Mouse (Mus musculus): ENCODE data around the gene Ibsp. TPM values are rescaled to one million over a fixed set of nuclear protein-coding genes. Genes with fewer than 3 reads are reported as not detected.

The Ibsp gene
- polyA plus RNA-seq, 1 experiment from 2014 or later: not detected

GRCm38 (mm10) chr5:104334516-104334915, 35.5 kb downstream of the Ibsp start:
- no peak for ATAC-seq (ENCODE audit: insufficient number of reproducible peaks, low FRiP score, low TSS enrichment, low read depth)

GRCm38 (mm10) chr5:104335962-104336361, 37.0 kb downstream of the Ibsp start:
- no peaks in the 10 kb centered on the region for H3K9me3 ChIP-seq (ENCODE audit: control insufficient read depth, low read length)
- no peaks in the 10 kb centered on the region for H3K36me3 ChIP-seq (ENCODE audit: control insufficient read depth, insufficient read depth, low read length)
- WGBS: 90% methylated on average over 5 of the region's 5 CpGs
- no peaks in the 10 kb centered on the region for H3K27me3 ChIP-seq (ENCODE audit: control insufficient read depth, insufficient read depth, low read length)
- H3K9ac ChIP-seq (ENCODE audit: low read length): no peak overlapping the region
- H3K4me3 ChIP-seq (ENCODE audit: low read depth, low read length): no peak overlapping the region
- DNase-seq (ENCODE audit: low spot score) (no peak), ATAC-seq (ENCODE audit: insufficient number of reproducible peaks, low FRiP score, low TSS enrichment, low read depth) (no peak)
- no peaks in the 10 kb centered on the region for H3K4me1 ChIP-seq (ENCODE audit: control insufficient read depth, insufficient read depth, low read length)
- no peak overlapping the region for H3K4me2 ChIP-seq (ENCODE audit: low read depth, severe bottlenecking)
- no peak overlapping the region for H3K27ac ChIP-seq (replicated peaks; ENCODE audit: low read depth, low read length)

More at GRCm38 (mm10) chr5:104334516-104334915, 35.5 kb downstream of the Ibsp start:
- Histone ChIP-seq H3K36me3 (ENCODE audit: control insufficient read depth, insufficient read depth, low read length) (no peaks in the 10 kb centered on the region), H3K27me3 (ENCODE audit: control insufficient read depth, insufficient read depth, low read length) (no peaks in the 10 kb centered on the region), H3K9me3 (ENCODE audit: control insufficient read depth, low read length) (no peaks in the 10 kb centered on the region), H3K4me2 (ENCODE audit: low read depth, severe bottlenecking) (no peak overlapping the region), H3K9ac (ENCODE audit: low read length) (no peak overlapping the region), H3K4me3 (ENCODE audit: low read depth, low read length) (no peak overlapping the region), H3K4me1 (ENCODE audit: control insufficient read depth, insufficient read depth, low read length) (no peaks in the 10 kb centered on the region), H3K27ac (replicated peaks; ENCODE audit: low read depth, low read length) (no peak overlapping the region)
- DNase-seq (ENCODE audit: low spot score): no peak
- 90% methylated on average over 14 of the region's 14 CpGs for WGBS

DNA sequence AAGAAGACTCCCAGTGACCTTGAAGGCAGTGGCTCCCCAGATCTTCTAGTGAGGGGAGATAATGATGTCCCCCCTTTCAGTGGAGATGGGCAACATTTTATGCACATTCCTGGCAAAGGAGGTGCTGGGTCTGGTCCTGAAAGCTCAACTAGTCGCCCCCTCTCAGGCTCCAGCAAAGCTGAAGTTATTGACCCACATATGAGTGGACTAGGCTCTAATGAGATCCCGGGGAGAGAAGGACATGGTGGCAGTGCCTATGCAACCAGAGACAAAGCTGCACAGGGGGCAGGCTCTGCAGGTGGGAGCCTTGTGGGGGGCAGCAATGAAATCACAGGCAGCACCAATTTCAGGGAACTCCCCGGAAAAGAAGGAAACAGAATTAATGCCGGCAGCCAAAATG, 38.5 kb downstream of the Ibsp start:
- H3K36me3 ChIP-seq (ENCODE audit: control insufficient read depth, insufficient read depth, low read length): no peaks in the 10 kb centered on the region
- H3K4me2 ChIP-seq (ENCODE audit: low read depth, severe bottlenecking): no peak overlapping the region
- H3K27ac ChIP-seq (replicated peaks; ENCODE audit: low read depth, low read length): no peak overlapping the region
- no peaks in the 10 kb centered on the region for H3K27me3 ChIP-seq (ENCODE audit: control insufficient read depth, insufficient read depth, low read length)
- no peak for DNase-seq (ENCODE audit: low spot score)
- ATAC-seq (ENCODE audit: insufficient number of reproducible peaks, low FRiP score, low TSS enrichment, low read depth): no peak
- 80% methylated on average over 4 of the region's 4 CpGs for WGBS
- H3K4me1 ChIP-seq (ENCODE audit: control insufficient read depth, insufficient read depth, low read length): no peaks in the 10 kb centered on the region
- no peak overlapping the region for H3K4me3 ChIP-seq (ENCODE audit: low read depth, low read length)
- no peaks in the 10 kb centered on the region for H3K9me3 ChIP-seq (ENCODE audit: control insufficient read depth, low read length)
- H3K9ac ChIP-seq (ENCODE audit: low read length): no peak overlapping the region

DNA sequence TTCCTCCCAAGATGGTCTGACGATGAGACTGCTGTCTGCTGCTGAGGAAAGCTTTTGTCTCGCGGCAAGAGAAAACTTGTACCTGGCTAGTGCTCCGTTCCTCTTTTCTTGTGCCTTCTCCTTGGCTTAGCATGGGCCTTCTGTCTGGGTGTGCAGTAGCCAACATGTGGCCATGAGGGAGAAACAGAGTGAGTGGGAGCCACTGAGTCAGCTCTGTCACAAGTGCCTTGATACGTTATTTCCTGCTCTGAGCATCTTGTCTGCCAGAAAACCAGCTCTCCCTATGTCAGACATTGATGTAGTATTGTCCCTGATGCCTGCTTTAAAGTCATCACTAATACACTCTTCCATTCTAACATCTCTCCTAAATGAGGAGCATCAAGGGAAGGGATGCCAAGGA, 40.0 kb downstream of the Ibsp start:
- Histone ChIP-seq H3K4me3 (ENCODE audit: low read depth, low read length) (no peak overlapping the region), H3K4me1 (ENCODE audit: control insufficient read depth, insufficient read depth, low read length) (no peaks in the 10 kb centered on the region), H3K27me3 (ENCODE audit: control insufficient read depth, insufficient read depth, low read length) (no peaks in the 10 kb centered on the region), H3K9me3 (ENCODE audit: control insufficient read depth, low read length) (no peaks in the 10 kb centered on the region), H3K4me2 (ENCODE audit: low read depth, severe bottlenecking) (no peak overlapping the region), H3K27ac (replicated peaks; ENCODE audit: low read depth, low read length) (no peak overlapping the region), H3K36me3 (ENCODE audit: control insufficient read depth, insufficient read depth, low read length) (no peaks in the 10 kb centered on the region), H3K9ac (ENCODE audit: low read length) (no peak overlapping the region)
- no peak for DNase-seq (ENCODE audit: low spot score)
- WGBS: 88% methylated on average over 5 of the region's 5 CpGs
- no peak for ATAC-seq (ENCODE audit: insufficient number of reproducible peaks, low FRiP score, low TSS enrichment, low read depth)

GRCm38 (mm10) chr5:104339706-104340512, 40.9 kb downstream of the Ibsp start:
- Histone ChIP-seq H3K4me1 (ENCODE audit: control insufficient read depth, insufficient read depth, low read length) (no peaks in the 10 kb centered on the region), H3K4me2 (ENCODE audit: low read depth, severe bottlenecking) (no peak overlapping the region), H3K36me3 (ENCODE audit: control insufficient read depth, insufficient read depth, low read length) (no peaks in the 10 kb centered on the region), H3K27ac (replicated peaks; ENCODE audit: low read depth, low read length) (no peak overlapping the region), H3K27me3 (ENCODE audit: control insufficient read depth, insufficient read depth, low read length) (no peaks in the 10 kb centered on the region), H3K4me3 (ENCODE audit: low read depth, low read length) (no peak overlapping the region), H3K9ac (ENCODE audit: low read length) (no peak overlapping the region; the same call in 1 of the 2 replicates), H3K9me3 (ENCODE audit: control insufficient read depth, low read length) (no peaks in the 10 kb centered on the region)
- WGBS: 25% methylated on average over 14 of the region's 14 CpGs
- peak; percentile 73 for DNase-seq (ENCODE audit: low spot score)
- 0 out of 2 replicates have a peak, but pooled peaks have one; percentile 29 for ATAC-seq (ENCODE audit: insufficient number of reproducible peaks, low FRiP score, low TSS enrichment, low read depth)

GRCm38 (mm10) chr5:104340513-104340829, 41.5 kb downstream of the Ibsp start:
- no peak for ATAC-seq (ENCODE audit: insufficient number of reproducible peaks, low FRiP score, low TSS enrichment, low read depth)
- Histone ChIP-seq H3K36me3 (ENCODE audit: control insufficient read depth, insufficient read depth, low read length) (no peaks in the 10 kb centered on the region), H3K27ac (replicated peaks; ENCODE audit: low read depth, low read length) (no peak overlapping the region), H3K27me3 (ENCODE audit: control insufficient read depth, insufficient read depth, low read length) (no peaks in the 10 kb centered on the region), H3K9ac (ENCODE audit: low read length) (no peak overlapping the region), H3K4me2 (ENCODE audit: low read depth, severe bottlenecking) (no peak overlapping the region), H3K4me3 (ENCODE audit: low read depth, low read length) (no peak overlapping the region), H3K4me1 (ENCODE audit: control insufficient read depth, insufficient read depth, low read length) (no peaks in the 10 kb centered on the region), H3K9me3 (ENCODE audit: control insufficient read depth, low read length) (no peaks in the 10 kb centered on the region)
- 89% methylated on average over 4 of the region's 4 CpGs for WGBS
- no peak for DNase-seq (ENCODE audit: low spot score)

DNA sequence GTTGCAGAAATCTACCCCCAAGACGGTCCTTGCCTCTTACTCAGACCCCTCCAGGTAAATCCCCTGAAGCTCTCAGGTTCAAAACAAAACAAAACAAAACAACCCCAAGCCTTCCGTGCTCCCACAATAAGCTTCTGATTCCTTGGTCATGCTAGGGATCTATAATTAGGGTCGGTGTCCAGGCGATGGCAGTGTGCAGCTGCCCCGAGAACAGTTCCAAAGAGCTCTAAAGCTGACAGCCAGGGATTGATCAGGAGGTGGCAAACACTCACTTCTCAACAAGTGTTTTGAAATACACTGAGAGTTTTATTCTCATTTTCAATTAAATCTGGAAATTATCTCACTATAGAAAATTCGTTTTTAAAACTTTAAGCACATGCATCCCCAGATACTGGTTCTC, 43.9 kb downstream of the Ibsp start:
- H3K27ac ChIP-seq (replicated peaks; ENCODE audit: low read depth, low read length): no peak overlapping the region
- DNase-seq (ENCODE audit: low spot score) (no peak), ATAC-seq (ENCODE audit: insufficient number of reproducible peaks, low FRiP score, low TSS enrichment, low read depth) (no peak)
- 51% methylated on average over 6 of the region's 6 CpGs for WGBS
- no peaks in the 10 kb centered on the region for H3K36me3 ChIP-seq (ENCODE audit: control insufficient read depth, insufficient read depth, low read length)
- H3K4me3 ChIP-seq (ENCODE audit: low read depth, low read length): no peak overlapping the region
- no peaks in the 10 kb centered on the region for H3K27me3 ChIP-seq (ENCODE audit: control insufficient read depth, insufficient read depth, low read length)
- H3K9ac ChIP-seq (ENCODE audit: low read length): no peak overlapping the region
- no peaks in the 10 kb centered on the region for H3K4me1 ChIP-seq (ENCODE audit: control insufficient read depth, insufficient read depth, low read length)
- no peaks in the 10 kb centered on the region for H3K9me3 ChIP-seq (ENCODE audit: control insufficient read depth, low read length)
- no peak overlapping the region for H3K4me2 ChIP-seq (ENCODE audit: low read depth, severe bottlenecking)

- no peak overlapping the region for H3K4me2 ChIP-seq (ENCODE audit: low read depth, severe bottlenecking)
- 76% methylated on average over 9 of the region's 9 CpGs for WGBS
- DNase-seq (ENCODE audit: low spot score) (no peak), ATAC-seq (ENCODE audit: insufficient number of reproducible peaks, low FRiP score, low TSS enrichment, low read depth) (no peak)
- no peak overlapping the region for H3K9ac ChIP-seq (ENCODE audit: low read length)
- H3K4me3 ChIP-seq (ENCODE audit: low read depth, low read length): no peak overlapping the region
- no peak overlapping the region for H3K27ac ChIP-seq (replicated peaks; ENCODE audit: low read depth, low read length)
- H3K4me1 ChIP-seq (ENCODE audit: control insufficient read depth, insufficient read depth, low read length): no peaks in the 10 kb centered on the region
- no peaks in the 10 kb centered on the region for H3K27me3 ChIP-seq (ENCODE audit: control insufficient read depth, insufficient read depth, low read length)
- H3K9me3 ChIP-seq (ENCODE audit: control insufficient read depth, low read length): no peaks in the 10 kb centered on the region
- H3K36me3 ChIP-seq (ENCODE audit: control insufficient read depth, insufficient read depth, low read length): no peaks in the 10 kb centered on the region
Observed at GRCm38 (mm10) chr5:104344526-104345240, 45.7 kb downstream of the Ibsp start.
